Mouse (Mus musculus) heart, embryonic 12.5 days (tissue): ENCODE data around the gene Nrarp. TPM values are rescaled to one million over a fixed set of nuclear protein-coding genes. Genes with fewer than 3 reads are reported as not detected.

ENCODE experiments used
- ATAC-seq: fragments of 200-750 bp; cut with Nextera tagmentation; 2 replicates; pipeline ENCODE4 v1.8.0; 2017; ENCODE audit warnings: moderate TSS enrichment, moderate library complexity; ENCODE audit not compliant: insufficient number of reproducible peaks, low FRiP score
- H3K27ac ChIP-seq: fragments of 300-500 bp; sonication (generic); 2 replicates; pipeline ENCODE4 v1.5.1; 2016; ENCODE audit warnings: mild to moderate bottlenecking, moderate library complexity; ENCODE audit not compliant: poor library complexity, severe bottlenecking
- H3K27me3 ChIP-seq: fragments of 300-500 bp; sonication (generic); replicated peaks from 2 replicates; pipeline ENCODE4 v1.6.1; 2016; ENCODE audit warnings: mild to moderate bottlenecking, moderate library complexity
- H3K36me3 ChIP-seq: fragments of 300-500 bp; sonication (generic); 2 replicates; pipeline ENCODE4 v1.6.1; 2016; ENCODE audit warnings: mild to moderate bottlenecking, moderate library complexity
- H3K4me1 ChIP-seq: fragments of 300-500 bp; sonication (generic); replicated peaks from 2 replicates; pipeline ENCODE4 v1.6.1; 2016; ENCODE audit warnings: mild to moderate bottlenecking
- H3K4me2 ChIP-seq: fragments of 300-500 bp; sonication (generic); 2 replicates; pipeline ENCODE4 v1.6.1; 2016; ENCODE audit warnings: mild to moderate bottlenecking, moderate library complexity
- H3K4me3 ChIP-seq: fragments of 300-500 bp; sonication (generic); 2 replicates; pipeline ENCODE4 v1.5.1; 2016; ENCODE audit warnings: mild to moderate bottlenecking
- H3K9ac ChIP-seq: fragments of 300-500 bp; sonication (generic); 2 replicates; pipeline ENCODE4 v1.6.1; 2016; ENCODE audit warnings: mild to moderate bottlenecking, moderate library complexity
- H3K9me3 ChIP-seq: fragments of 300-500 bp; sonication (generic); replicated peaks from 2 replicates; pipeline ENCODE4 v1.6.1; 2016; ENCODE audit warnings: mild to moderate bottlenecking, moderate library complexity
- WGBS: fragments of 180-500 bp; shearing (Covaris S2); methylation state at CpG from one replicate; pipeline ENCODE4 v1.1.7; 2016; 5-methylcytosine and 5-hydroxymethylcytosine counted together
- polyA plus RNA-seq: library from polyadenylated mRNA; unstranded; fragments of >200 nt; fragmentation: Nextera tagmentation; extraction: Ambion mirVana; gene quantifications from 2 replicates; pipeline ENCODE4 v1.2.1, GENCODE M21; 2016

Gene Nrarp
- polyA plus RNA-seq, 1 experiment from 2014 or later: 10.8 TPM

GRCm38 (mm10) chr2:25197191-25197590, 16.6 kb downstream of the Nrarp start:
- WGBS: 28% methylated on average over 2 of the region's 2 CpGs
- H3K27me3 ChIP-seq: peaks cover 17% of the 10 kb centered on the region
- peak overlapping the region; percentile 62 for H3K27ac ChIP-seq
- ATAC-seq: no peak
- no peak overlapping the region for H3K9ac ChIP-seq
- no peaks in the 10 kb centered on the region for H3K9me3 ChIP-seq
- peaks cover 42% of the 10 kb centered on the region for H3K4me1 ChIP-seq
- peaks cover 35% of the 10 kb centered on the region for H3K36me3 ChIP-seq
- peak overlapping the region; percentile 72 for H3K4me2 ChIP-seq
- H3K4me3 ChIP-seq: no peak overlapping the region

DNA sequence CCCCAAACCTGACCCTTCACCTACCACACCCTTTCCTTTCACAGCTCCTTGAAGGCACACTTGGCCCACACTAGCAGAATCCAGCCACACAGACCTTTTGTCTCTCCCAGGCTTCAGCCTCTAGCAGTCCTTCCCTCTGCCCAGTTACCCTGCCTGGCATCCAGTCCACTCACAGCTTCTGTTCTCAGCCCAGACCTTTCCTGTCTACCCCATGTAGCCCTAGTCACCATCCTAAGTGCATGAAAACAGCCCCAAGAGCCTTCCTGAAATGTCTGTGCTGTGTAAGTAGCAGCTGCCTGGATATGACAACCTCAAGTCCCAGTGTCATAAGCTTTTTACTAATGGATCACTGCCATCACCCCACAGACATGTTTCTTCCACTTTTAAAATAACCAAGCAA, 17.4 kb downstream of the Nrarp start:
- Histone ChIP-seq H3K9ac (no peak overlapping the region), H3K9me3 (no peaks in the 10 kb centered on the region), H3K27me3 (peaks cover 17% of the 10 kb centered on the region), H3K4me3 (no peak overlapping the region), H3K4me2 (no peak overlapping the region), H3K4me1 (peaks cover 42% of the 10 kb centered on the region), H3K36me3 (peaks cover 43% of the 10 kb centered on the region), H3K27ac (peak overlapping the region; percentile 49; the same call in 1 of the 2 replicates)
- ATAC-seq: no peak

GRCm38 (mm10) chr2:25200631-25201030, 20.1 kb downstream of the Nrarp start:
- Histone ChIP-seq H3K4me2 (no peak overlapping the region), H3K9me3 (no peaks in the 10 kb centered on the region), H3K4me3 (no peak overlapping the region), H3K36me3 (peaks cover 70% of the 10 kb centered on the region), H3K4me1 (peaks cover 20% of the 10 kb centered on the region), H3K9ac (no peak overlapping the region), H3K27ac (no peak overlapping the region), H3K27me3 (0 out of 2 replicates have a peak, but pooled peaks cover under 1% of the 10 kb centered on the region)
- WGBS: 90% methylated on average over 2 of the region's 2 CpGs
- no peak for ATAC-seq

GRCm38 (mm10) chr2:25203631-25204214, 23.2 kb downstream of the Nrarp start:
- Histone ChIP-seq H3K4me2 (no peak overlapping the region), H3K9ac (no peak overlapping the region)
- 0 out of 2 replicates have a peak, but pooled peaks have one; percentile 40 for ATAC-seq

DNA sequence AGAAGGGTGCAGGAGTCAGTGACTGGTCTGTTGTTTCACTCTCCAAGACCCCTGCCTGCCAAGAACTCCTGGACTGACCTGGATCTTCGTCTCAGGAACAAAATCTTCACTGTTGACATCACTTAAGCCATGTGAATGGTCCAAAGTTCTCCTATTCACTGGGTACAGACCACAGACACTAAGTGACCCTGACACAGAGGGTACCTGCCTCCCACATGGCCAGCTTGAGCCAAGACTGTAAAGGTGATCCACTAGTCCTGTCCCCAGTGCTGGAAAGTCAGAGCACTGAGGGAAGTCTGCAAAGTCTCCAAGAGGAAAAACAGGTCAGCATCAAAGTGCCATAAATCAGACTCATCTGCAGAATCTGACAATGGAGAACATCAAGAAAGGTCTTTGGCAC, 27.0 kb downstream of the Nrarp start:
- no peak overlapping the region for H3K9ac ChIP-seq
- H3K4me3 ChIP-seq: no peak overlapping the region
- ATAC-seq: no peak
- no peaks in the 10 kb centered on the region for H3K9me3 ChIP-seq
- peaks cover 61% of the 10 kb centered on the region for H3K36me3 ChIP-seq
- no peaks in the 10 kb centered on the region for H3K27me3 ChIP-seq
- H3K27ac ChIP-seq: no peak overlapping the region
- H3K4me1 ChIP-seq: peaks cover 13% of the 10 kb centered on the region
- no peak overlapping the region for H3K4me2 ChIP-seq
- 94% methylated on average over 1 of the region's 1 CpGs for WGBS

More at GRCm38 (mm10) chr2:25203631-25204214, 23.2 kb downstream of the Nrarp start:
- Histone ChIP-seq H3K9me3 (no peaks in the 10 kb centered on the region), H3K4me3 (no peak overlapping the region), H3K4me1 (0 out of 2 replicates have a peak, but pooled peaks cover 3% of the 10 kb centered on the region), H3K36me3 (peaks cover 92% of the 10 kb centered on the region), H3K27ac (no peak overlapping the region), H3K27me3 (no peaks in the 10 kb centered on the region)
- WGBS: 63% methylated on average over 4 of the region's 4 CpGs

- H3K4me3 ChIP-seq: peak overlapping the region; percentile 79
- H3K36me3 ChIP-seq: peaks cover 30% of the 10 kb centered on the region
- peaks cover 10% of the 10 kb centered on the region for H3K4me1 ChIP-seq
- H3K4me2 ChIP-seq: peak overlapping the region; percentile 86
- peak overlapping the region; percentile 83 for H3K27ac ChIP-seq
- under 1% methylated on average over 24 of the region's 24 CpGs for WGBS
- no peaks in the 10 kb centered on the region for H3K9me3 ChIP-seq
- peaks cover 20% of the 10 kb centered on the region for H3K27me3 ChIP-seq
- peak; percentile 16; the same call in 1 of the 2 replicates for ATAC-seq
- peak overlapping the region; percentile 88 for H3K9ac ChIP-seq
Measured at GRCm38 (mm10) chr2:25210686-25211085, 30.1 kb downstream of the Nrarp start.

- ATAC-seq: peak; percentile 92
- peak within 1 kb of the TSS; percentile 88 for H3K9ac ChIP-seq
- WGBS: under 1% methylated on average over 44 of the region's 44 CpGs
- peak within 1 kb of the TSS; percentile 83 for H3K27ac ChIP-seq
- H3K4me1 ChIP-seq: peaks cover 10% of the 10 kb centered on the region
- H3K27me3 ChIP-seq: peaks cover 20% of the 10 kb centered on the region
- peaks cover 25% of the 10 kb centered on the region for H3K36me3 ChIP-seq
- H3K9me3 ChIP-seq: no peaks in the 10 kb centered on the region
- peak within 1 kb of the TSS; percentile 86 for H3K4me2 ChIP-seq
- peak within 1 kb of the TSS; percentile 79 for H3K4me3 ChIP-seq
Measured at GRCm38 (mm10) chr2:25211121-25211670, 30.6 kb downstream of the Nrarp start, which contains the start of gene Nelfb. Nelfb (minus strand) TSS chr2:25211489.

GRCm38 (mm10) chr2:25213266-25213865, 32.8 kb downstream of the Nrarp start:
- Histone ChIP-seq H3K27me3 (peaks cover 20% of the 10 kb centered on the region), H3K36me3 (peaks cover 5% of the 10 kb centered on the region), H3K4me3 (no peak overlapping the region), H3K9me3 (no peaks in the 10 kb centered on the region), H3K4me1 (peaks cover 10% of the 10 kb centered on the region), H3K27ac (no peak overlapping the region), H3K9ac (no peak overlapping the region), H3K4me2 (no peak overlapping the region)
- ATAC-seq: no peak
- WGBS: 57% methylated on average over 23 of the region's 23 CpGs

DNA sequence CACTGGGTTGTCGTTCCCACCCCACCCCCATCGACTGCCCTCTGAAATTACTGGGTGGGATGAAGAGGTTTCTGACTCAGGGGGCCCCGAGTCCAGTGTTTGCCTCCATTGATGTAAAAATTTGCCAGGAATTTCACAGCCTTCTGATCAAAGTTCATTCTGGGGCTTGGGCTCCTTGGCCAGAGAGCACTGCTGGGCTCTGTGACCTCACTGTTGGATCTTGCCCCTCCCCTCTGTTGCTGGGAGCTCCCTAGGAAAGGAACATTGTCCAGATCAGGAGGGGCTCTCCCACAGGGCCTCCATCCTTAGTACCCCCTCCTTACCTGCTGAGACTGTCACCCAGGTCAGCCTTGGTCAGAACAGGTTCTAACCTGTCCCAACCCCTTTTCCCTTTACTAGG, 33.9 kb downstream of the Nrarp start, which contains the start of gene Stpg3:
TSS of gene Stpg3 (minus strand) at position 194 of the 400 bp plus-strand sequence.
- Histone ChIP-seq H3K27ac (no peak within 1 kb of the TSS), H3K36me3 (peaks cover 4% of the 10 kb centered on the region; the same call in 1 of the 2 replicates), H3K9ac (no peak within 1 kb of the TSS), H3K4me1 (peaks cover 10% of the 10 kb centered on the region), H3K27me3 (peaks cover 20% of the 10 kb centered on the region), H3K4me3 (no peak within 1 kb of the TSS), H3K4me2 (no peak within 1 kb of the TSS), H3K9me3 (no peaks in the 10 kb centered on the region)
- no peak for ATAC-seq
- 70% methylated on average over 3 of the region's 3 CpGs for WGBS

GRCm38 (mm10) chr2:25217666-25218065, 37.1 kb downstream of the Nrarp start:
- H3K4me3 ChIP-seq: no peak overlapping the region
- no peaks in the 10 kb centered on the region for H3K9me3 ChIP-seq
- no peak overlapping the region for H3K9ac ChIP-seq
- no peak overlapping the region for H3K4me2 ChIP-seq
- H3K27me3 ChIP-seq: peaks cover 20% of the 10 kb centered on the region
- no peak for ATAC-seq
- H3K36me3 ChIP-seq: peaks cover 7% of the 10 kb centered on the region
- 56% methylated on average over 2 of the region's 2 CpGs for WGBS
- no peaks in the 10 kb centered on the region for H3K4me1 ChIP-seq
- no peak overlapping the region for H3K27ac ChIP-seq

DNA sequence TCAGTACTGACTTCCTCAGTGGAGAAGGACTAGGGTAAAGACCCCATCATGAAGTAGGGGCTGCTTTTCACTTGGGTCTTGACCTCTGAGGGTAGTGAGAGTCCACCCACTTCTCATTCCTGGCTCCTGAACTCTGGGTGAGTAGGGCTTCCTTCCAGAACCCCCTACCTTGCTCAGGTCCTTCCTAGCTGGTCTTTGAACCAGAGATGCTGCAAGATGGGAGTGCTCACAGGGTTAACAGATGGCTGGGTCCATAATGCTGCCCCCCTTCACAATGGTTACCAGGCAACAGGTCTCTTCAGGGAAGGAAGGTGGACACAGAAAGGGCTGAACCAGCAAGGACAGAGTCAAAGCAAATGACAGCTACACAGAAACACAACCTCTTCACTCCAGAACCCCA, 37.9 kb downstream of the Nrarp start, which contains the start of gene Fam166a:
TSS of gene Fam166a (plus strand) at position 301 of the 400 bp plus-strand sequence.
- Histone ChIP-seq H3K4me1 (peaks cover 3% of the 10 kb centered on the region), H3K9ac (no peak within 1 kb of the TSS), H3K9me3 (no peaks in the 10 kb centered on the region), H3K4me3 (no peak within 1 kb of the TSS), H3K27me3 (peaks cover 15% of the 10 kb centered on the region), H3K27ac (no peak within 1 kb of the TSS), H3K36me3 (peaks cover 8% of the 10 kb centered on the region), H3K4me2 (no peak within 1 kb of the TSS)
- no peak for ATAC-seq
